Mouse (Mus musculus): ENCODE measurements around the gene Basp1. TPM values are rescaled to one million over a fixed set of nuclear protein-coding genes. Genes with fewer than 3 reads are reported as not detected.
"Not testable (repeated sequence)": the region's sequence is repeated elsewhere in the genome, so short reads cannot be mapped to it uniquely, and the experiment has no call there.

The Basp1 gene
- total RNA-seq (2015; ENCODE audit: low replicate concordance) (2.2 TPM in 1 of 2 replicates, not detected in the other), total RNA-seq (2017; ENCODE audit: low replicate concordance) (2.1 TPM in 1 of 2 replicates, not detected in the other)

GRCm38 (mm10) chr15:25413378-25413901 is at the start of gene Basp1:
Gene Basp1 (minus strand): TSS chr15:25413764.
- ATAC-seq (replicated peaks; ENCODE audit: low FRiP score, poor library complexity, severe bottlenecking), result no peak

GRCm38 (mm10) chr15:25463076-25463475 is 49.5 kb upstream of the Basp1 start:
- ATAC-seq (replicated peaks; ENCODE audit: low FRiP score, poor library complexity, severe bottlenecking), result not testable (repeated sequence)

- ATAC-seq (replicated peaks; ENCODE audit: low FRiP score, poor library complexity, severe bottlenecking), result no peak
These were observed 48.6 kb upstream of the Basp1 start for GRCm38 (mm10) chr15:25462056-25462762.

GRCm38 (mm10) chr15:25459901-25460300 is 46.3 kb upstream of the Basp1 start:
- no peak for ATAC-seq (replicated peaks; ENCODE audit: low FRiP score, poor library complexity, severe bottlenecking)

GRCm38 (mm10) chr15:25457421-25457820 is 43.9 kb upstream of the Basp1 start:
- ATAC-seq (replicated peaks; ENCODE audit: low FRiP score, poor library complexity, severe bottlenecking), result no peak

- no peak for ATAC-seq (replicated peaks; ENCODE audit: low FRiP score, poor library complexity, severe bottlenecking)
These were observed 40.0 kb upstream of the Basp1 start for GRCm38 (mm10) chr15:25453538-25453937.

- ATAC-seq (replicated peaks; ENCODE audit: low FRiP score, poor library complexity, severe bottlenecking), result no peak
These were observed 35.8 kb upstream of the Basp1 start for GRCm38 (mm10) chr15:25449348-25449747.

GRCm38 (mm10) chr15:25448703-25449340 is 35.3 kb upstream of the Basp1 start:
- no peak for ATAC-seq (replicated peaks; ENCODE audit: low FRiP score, poor library complexity, severe bottlenecking)

GRCm38 (mm10) chr15:25447136-25447535 is 33.6 kb upstream of the Basp1 start:
- no peak for ATAC-seq (replicated peaks; ENCODE audit: low FRiP score, poor library complexity, severe bottlenecking)

GRCm38 (mm10) chr15:25446155-25446487 is 32.6 kb upstream of the Basp1 start:
- ATAC-seq (replicated peaks; ENCODE audit: low FRiP score, poor library complexity, severe bottlenecking), result no peak

GRCm38 (mm10) chr15:25445361-25446154 is 32.0 kb upstream of the Basp1 start:
- no peak for ATAC-seq (replicated peaks; ENCODE audit: low FRiP score, poor library complexity, severe bottlenecking)

- no peak for ATAC-seq (replicated peaks; ENCODE audit: low FRiP score, poor library complexity, severe bottlenecking)
These were observed 30.6 kb upstream of the Basp1 start for GRCm38 (mm10) chr15:25444208-25444607.

GRCm38 (mm10) chr15:25443140-25443790 is 29.7 kb upstream of the Basp1 start:
- ATAC-seq (replicated peaks; ENCODE audit: low FRiP score, poor library complexity, severe bottlenecking), result no peak

- no peak for ATAC-seq (replicated peaks; ENCODE audit: low FRiP score, poor library complexity, severe bottlenecking)
These were observed 28.3 kb upstream of the Basp1 start for GRCm38 (mm10) chr15:25441868-25442185.

- ATAC-seq (replicated peaks; ENCODE audit: low FRiP score, poor library complexity, severe bottlenecking), result no peak
These were observed 27.7 kb upstream of the Basp1 start for GRCm38 (mm10) chr15:25440991-25441867.

- ATAC-seq (replicated peaks; ENCODE audit: low FRiP score, poor library complexity, severe bottlenecking), result no peak
These were observed 26.8 kb upstream of the Basp1 start for GRCm38 (mm10) chr15:25440317-25440716.

- ATAC-seq (replicated peaks; ENCODE audit: low FRiP score, poor library complexity, severe bottlenecking), result no peak
These were observed 18.8 kb upstream of the Basp1 start for GRCm38 (mm10) chr15:25432341-25432740.

GRCm38 (mm10) chr15:25430167-25430566 is 16.6 kb upstream of the Basp1 start:
- ATAC-seq (replicated peaks; ENCODE audit: low FRiP score, poor library complexity, severe bottlenecking), result no peak

- ATAC-seq (replicated peaks; ENCODE audit: low FRiP score, poor library complexity, severe bottlenecking), result no peak
These were observed 15.4 kb upstream of the Basp1 start for GRCm38 (mm10) chr15:25429007-25429406.

Data from erythroid progenitor cell, adult 5-6 weeks (primary cell).